ENCODE assay signal across 9 mouse cellular contexts in genomic region chr10:75504234-75505129, GRCm38 (mm10). TPM values are rescaled to one million over a fixed set of nuclear protein-coding genes. Genes with fewer than 3 reads are reported as not detected.
DNase-seq lines count a peak whose midpoint lies in the region; ATAC-seq and TF ChIP-seq lines count a peak whose summit lies in the region.
"Had no signal": no experiment of that assay in that cellular context is flagged by ENCODE, and none has a peak within 500 bp of the region (broad histone marks: within the 10 kb centered on the region; RNA-seq: fewer than 3 reads in every experiment).

No protein-coding gene starts in this region.

- no peak for TF ChIP-seq POLR2A in small intestine, adult 2 months (IDR thresholded peaks at IDR 0.05; ENCODE audit: low read depth, low read length)

- DNase-seq in adrenal gland, adult 2 months = peak; percentile 66
- no peak for DNase-seq in adrenal gland, adult 18-20 months (ENCODE audit: low spot score in 2 of 2)
- DNase-seq in urinary bladder, postnatal 14 days (ENCODE audit: low spot score) = peak; percentile 35
- DNase-seq in urinary bladder, postnatal 4 days (ENCODE audit: low spot score in 2 of 2) = no peak
- no peak for DNase-seq in thymus, postnatal 10 days (ENCODE audit: low spot score in 2 of 2)
- DNase-seq in layer of hippocampus, postnatal 14 days (ENCODE audit: low spot score in 2 of 2) = no peak

- peak overlapping the region; percentile 73 for H3K27ac ChIP-seq in liver, embryonic 15.5 days (replicated peaks)
- peak overlapping the region; percentile 83 for H3K27ac ChIP-seq in small intestine, adult 2 months (ENCODE audit: insufficient read depth, low read depth, low read length)
- H3K27ac ChIP-seq: hindbrain, postnatal 0 days had no signal

- no peaks in the 10 kb centered on the region for H3K27me3 ChIP-seq in liver, embryonic 15.5 days
- H3K27me3 ChIP-seq in small intestine, adult 2 months (ENCODE audit: control insufficient read depth, insufficient read depth, low read length) = no peaks in the 10 kb centered on the region

- peaks cover 65% of the 10 kb centered on the region for H3K36me3 ChIP-seq in liver, embryonic 15.5 days (replicated peaks)
- H3K36me3 ChIP-seq in small intestine, adult 2 months (ENCODE audit: control insufficient read depth, insufficient read depth, low read length) = peaks cover 32% of the 10 kb centered on the region

- ATAC-seq in liver, embryonic 15.5 days (ENCODE audit: insufficient read depth) = peak; percentile 41; the same call in 1 of the 2 replicates
- ATAC-seq: hindbrain, postnatal 0 days had no signal

- no peak overlapping the region for H3K4me3 ChIP-seq in liver, embryonic 15.5 days (replicated peaks)
- H3K4me3 ChIP-seq in small intestine, adult 2 months (ENCODE audit: low read depth, low read length) = no peak overlapping the region

- no peaks in the 10 kb centered on the region for H3K9me3 ChIP-seq in liver, embryonic 15.5 days (replicated peaks)

- H3K4me1 ChIP-seq in liver, embryonic 15.5 days (replicated peaks) = peaks cover 25% of the 10 kb centered on the region
- H3K4me1 ChIP-seq in small intestine, adult 2 months (ENCODE audit: control insufficient read depth, insufficient read depth, insufficient read length, low read length) = peaks cover 12% of the 10 kb centered on the region

- no peak for TF ChIP-seq CTCF in small intestine, adult 2 months (IDR thresholded peaks at IDR 0.05; ENCODE audit: extremely low read depth, insufficient read length, insufficient replicate concordance, low read depth, low read length)

- H3K4me2 ChIP-seq in liver, embryonic 15.5 days = no peak overlapping the region

- WGBS in liver, embryonic 15.5 days (ENCODE audit: insufficient replicate concordance) = 57% methylated on average over 8 of the region's 8 CpGs
- 70% methylated on average over 8 of the region's 8 CpGs for WGBS in small intestine, adult 2 months

- no peak overlapping the region for H3K9ac ChIP-seq in liver, embryonic 15.5 days

RNA-seq across cellular contexts. Expression of gene Snrpd3, which starts 12.9 kb away (rescaled TPM):
- 10 to 100 TPM; 87.1 to 92.8 TPM for total RNA-seq in adrenal gland, adult 2 months (2021)
- polyA plus RNA-seq in adrenal gland, adult 2 months (2012; rRNA removed) = 1.7 and 3.6 TPM in 2 replicates
- total RNA-seq in adrenal gland, adult 18-20 months (2021) = 10 to 100 TPM; 86.1 to 87.1 TPM
- 65.7 and 68.7 TPM in 2 replicates for polyA plus RNA-seq in liver, embryonic 15.5 days (2015; fragmentation: Nextera tagmentation; extraction: Ambion mirVana)
- polyA plus RNA-seq in small intestine, adult 2 months (2012; rRNA removed) = 5.2 and 7.4 TPM in 2 replicates
- 10 to 100 TPM; 71.1 to 77.5 TPM for total RNA-seq in layer of hippocampus, postnatal 14 days (2021)

RNA-seq across cellular contexts. Expression of gene Gucd1, which starts 13.3 kb away (rescaled TPM):
- 10 to 100 TPM; 25.9 to 26.0 TPM for total RNA-seq in adrenal gland, adult 2 months (2021)
- 56.1 and 74.1 TPM in 2 replicates for polyA plus RNA-seq in adrenal gland, adult 2 months (2012; rRNA removed)
- total RNA-seq in adrenal gland, adult 18-20 months (2021) = 10 to 100 TPM; 28.7 to 39.0 TPM
- polyA plus RNA-seq in liver, embryonic 15.5 days (2015; fragmentation: Nextera tagmentation; extraction: Ambion mirVana) = 62.1 and 74.6 TPM in 2 replicates
- polyA plus RNA-seq in small intestine, adult 2 months (2012; rRNA removed) = 111 and 261 TPM in 2 replicates
- total RNA-seq in layer of hippocampus, postnatal 14 days (2021) = 10 to 100 TPM; 21.3 to 22.4 TPM

RNA-seq across cellular contexts. Expression of gene Lrrc75b, which starts 55.6 kb away (rescaled TPM):
- under 1 TPM; 0.14 to 0.41 TPM for total RNA-seq in adrenal gland, adult 2 months (2021)
- 0.17 and 0.30 TPM in 2 replicates for polyA plus RNA-seq in adrenal gland, adult 2 months (2012; rRNA removed)
- total RNA-seq in adrenal gland, adult 18-20 months (2021) = under 1 TPM; 0.32 to 0.40 TPM
- polyA plus RNA-seq in liver, embryonic 15.5 days (2015; fragmentation: Nextera tagmentation; extraction: Ambion mirVana) = 0.06 and 0.15 TPM in 2 replicates
- 1.8 and 1.9 TPM in 2 replicates for polyA plus RNA-seq in small intestine, adult 2 months (2012; rRNA removed)
- 10 to 100 TPM; 12.9 to 15.2 TPM for total RNA-seq in layer of hippocampus, postnatal 14 days (2021)

RNA-seq across cellular contexts. Expression of gene Ggt1, which starts 56.9 kb away (rescaled TPM):
- total RNA-seq in adrenal gland, adult 2 months (2021) = not detected
- polyA plus RNA-seq in adrenal gland, adult 2 months (2012; rRNA removed) = 0.15 and 0.20 TPM in 2 replicates
- total RNA-seq in adrenal gland, adult 18-20 months (2021) = 1 to 10 TPM in 1 of 2 experiments, not detected in 1; 1.2 TPM
- polyA plus RNA-seq in liver, embryonic 15.5 days (2015; fragmentation: Nextera tagmentation; extraction: Ambion mirVana) = 13.8 and 22.1 TPM in 2 replicates
- 454 and 722 TPM in 2 replicates for polyA plus RNA-seq in small intestine, adult 2 months (2012; rRNA removed)
- 1 to 10 TPM; 2.0 to 2.8 TPM for total RNA-seq in layer of hippocampus, postnatal 14 days (2021)

Comparison
In these comparisons a context has a peak if more than half of its experiments do, and no peak if none do; other contexts are left out.
1. DNase-seq: peak in adrenal gland, adult 2 months (single experiment) and urinary bladder, postnatal 14 days (single experiment); none in adrenal gland, adult 18-20 months (0 of 2), urinary bladder, postnatal 4 days (0 of 2), thymus, postnatal 10 days (0 of 2) and layer of hippocampus, postnatal 14 days (0 of 2).
2. RNA of gene Lrrc75b, which starts 55.6 kb away (total RNA-seq): 12.9 to 15.2 TPM in layer of hippocampus, postnatal 14 days; 0.14 to 0.41 TPM in adrenal gland, adult 2 months and 0.32 to 0.40 TPM in adrenal gland, adult 18-20 months; every median in the first group is over 4 times any median in the second.